Mouse (Mus musculus) megakaryocyte, embryonic 14.5 days (primary cell): ENCODE measurements around the gene Wapl.

Source experiments
- FLI1 ChIP-seq: IDR thresholded peaks from 2 replicates; pipeline ENCODE4 v1.6.1; 2012; ENCODE audit warnings: low read length, inconsistent platforms, mixed read lengths
- GATA1 ChIP-seq: IDR thresholded peaks from 3 replicates; pipeline ENCODE4 v1.6.1; 2012; ENCODE audit warnings: mixed read lengths, low read length, inconsistent platforms, borderline replicate concordance

- TF ChIP-seq FLI1 = no peak
- TF ChIP-seq GATA1 = no peak
Observed at GRCm38 (mm10) chr14:34712857-34713256, 39.1 kb downstream of the Wapl start.
